Comparison of ENCODE assay signal across 1 mouse cellular context in the genomic region with DNA sequence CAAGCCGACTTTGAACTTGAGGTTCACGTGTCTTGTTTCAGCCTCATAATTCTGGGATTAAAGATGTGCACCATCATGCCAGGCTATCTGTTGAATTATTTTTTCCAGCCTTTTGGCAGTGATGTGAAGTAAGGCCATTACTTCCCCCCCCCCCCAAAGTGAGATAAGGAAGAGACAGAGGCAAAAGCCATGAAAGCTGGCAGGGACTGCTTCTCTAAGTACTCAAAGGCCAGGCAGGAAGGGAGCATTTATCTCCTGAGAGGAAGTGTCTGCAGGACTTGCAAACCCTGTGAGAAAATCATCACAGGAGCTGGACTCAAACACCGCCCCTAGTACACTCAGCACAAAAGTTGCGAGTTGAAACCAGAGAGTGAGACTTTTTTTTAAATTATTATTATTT.
A peak's percentile ranks its signal among the peaks of the same experiment; 100 is the strongest.
TF ChIP-seq lines count a peak whose summit lies in the region.

No protein-coding gene starts in this region.

TF ChIP-seq in MEL, 35 proteins besides CTCF, POLR2A, EP300 and RAD21:
- no peak for TF ChIP-seq MAZ (IDR thresholded peaks at IDR 0.05; ENCODE audit: low read depth, low read length)
- no peak for TF ChIP-seq JUND (IDR thresholded peaks at IDR 0.05; ENCODE audit: low read depth, low read length)
- peak; percentile 55 for TF ChIP-seq GATA1 (IDR thresholded peaks at IDR 0.05; ENCODE audit: low read depth, low read length)
